Mouse (Mus musculus) liver, embryonic 12.5 days (tissue): ENCODE data around the gene Gm21760. TPM values are rescaled to one million over a fixed set of nuclear protein-coding genes. Genes with fewer than 3 reads are reported as not detected.
"Not testable (repeated sequence)": the region's sequence is repeated elsewhere in the genome, so short reads cannot be mapped to it uniquely, and the experiment has no call there.

Experiments
- ATAC-seq: fragments of 200-750 bp; cut with Nextera tagmentation; 2 replicates; pipeline ENCODE4 v1.8.0; 2017; ENCODE audit warnings: moderate number of reproducible peaks, mild to moderate bottlenecking, moderate library complexity
- H3K27ac ChIP-seq: fragments of 300-500 bp; sonication (generic); 2 replicates; pipeline ENCODE4 v1.5.1; 2016; ENCODE audit warnings: mild to moderate bottlenecking
- H3K27me3 ChIP-seq: fragments of 300-500 bp; sonication (generic); replicated peaks from 2 replicates; pipeline ENCODE4 v1.6.1; 2016; ENCODE audit warnings: mild to moderate bottlenecking, moderate library complexity
- H3K36me3 ChIP-seq: fragments of 300-500 bp; sonication (generic); 2 replicates; pipeline ENCODE4 v1.6.1; 2016; ENCODE audit warnings: mild to moderate bottlenecking, moderate library complexity
- H3K4me1 ChIP-seq: fragments of 300-500 bp; sonication (generic); 2 replicates; pipeline ENCODE4 v1.6.1; 2016
- H3K4me2 ChIP-seq: fragments of 300-500 bp; sonication (generic); 2 replicates; pipeline ENCODE4 v1.6.1; 2016; ENCODE audit warnings: mild to moderate bottlenecking, moderate library complexity
- H3K4me3 ChIP-seq: fragments of 300-500 bp; sonication (generic); 2 replicates; pipeline ENCODE4 v1.5.1; 2016; ENCODE audit warnings: mild to moderate bottlenecking, moderate library complexity
- H3K9ac ChIP-seq: fragments of 300-500 bp; sonication (generic); 2 replicates; pipeline ENCODE4 v1.6.1; 2016; ENCODE audit warnings: mild to moderate bottlenecking, moderate library complexity
- H3K9me3 ChIP-seq: fragments of 300-500 bp; sonication (generic); replicated peaks from 2 replicates; pipeline ENCODE4 v1.6.1; 2016; ENCODE audit warnings: mild to moderate bottlenecking, moderate library complexity
- WGBS: fragments of 180-500 bp; shearing (Covaris S2); methylation state at CpG from one replicate; pipeline ENCODE4 v1.1.7; 2016; ENCODE audit not compliant: insufficient replicate concordance; 5-methylcytosine and 5-hydroxymethylcytosine counted together
- polyA plus RNA-seq: library from polyadenylated mRNA; unstranded; fragments of >200 nt; fragmentation: Nextera tagmentation; extraction: Ambion mirVana; gene quantifications from 2 replicates; pipeline ENCODE4 v1.2.1, GENCODE M21; 2016

Gene Gm21760
- polyA plus RNA-seq, result not detected in 2 replicates

DNA sequence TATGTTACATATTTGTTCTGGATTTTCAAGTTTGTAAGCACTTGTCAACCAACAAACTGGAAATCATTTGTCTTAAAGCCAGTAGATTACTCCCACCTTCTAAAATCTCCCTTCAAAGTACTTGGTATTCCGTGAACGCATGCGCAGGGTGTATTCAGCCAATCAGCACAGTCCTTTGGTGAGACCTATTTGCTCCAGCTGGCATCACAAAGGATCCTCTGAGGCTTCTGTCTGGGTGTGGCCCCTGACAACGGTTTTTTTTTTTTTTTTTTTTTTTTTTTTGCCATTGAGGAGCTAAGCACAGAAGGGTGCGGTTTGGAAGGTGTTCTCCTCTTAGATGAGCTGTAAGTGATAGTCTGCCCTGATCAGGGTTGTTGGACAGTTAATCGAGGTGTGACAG is at the start of gene Gm21760:
Gm21760 (plus strand) TSS at position 301 of the 400 bp plus-strand sequence.
- not testable (repeated sequence) for H3K9ac ChIP-seq, H3K4me2 ChIP-seq, H3K9me3 ChIP-seq, H3K36me3 ChIP-seq, H3K4me1 ChIP-seq, H3K27me3 ChIP-seq, H3K27ac ChIP-seq, ATAC-seq, H3K4me3 ChIP-seq
- no CpG with 5 or more reads among the region's 6 CpGs for WGBS
